Mouse (Mus musculus) hindbrain, embryonic 10.5 days (tissue): Measurements from ENCODE around the gene Adora3. TPM values are rescaled to one million over a fixed set of nuclear protein-coding genes. Genes with fewer than 3 reads are reported as not detected.

Experiments used
- DNase-seq: peaks from one replicate; pipeline ENCODE4 v3.0.0-alpha.2; 2017; ENCODE audit warnings: low spot score
- H3K27ac ChIP-seq: fragments of 300-500 bp; sonication (generic); 2 replicates; pipeline ENCODE4 v1.5.1; 2016; ENCODE audit warnings: mild to moderate bottlenecking, moderate library complexity
- H3K27me3 ChIP-seq: fragments of 300-500 bp; sonication (generic); 2 replicates; pipeline ENCODE4 v1.6.1; 2016; ENCODE audit warnings: mild to moderate bottlenecking; ENCODE audit not compliant: poor library complexity, insufficient read depth, severe bottlenecking
- H3K36me3 ChIP-seq: fragments of 300-500 bp; sonication (generic); 2 replicates; pipeline ENCODE4 v1.6.1; 2016; ENCODE audit warnings: mild to moderate bottlenecking, moderate library complexity
- H3K4me1 ChIP-seq: fragments of 300-500 bp; sonication (generic); replicated peaks from 2 replicates; pipeline ENCODE4 v1.6.1; 2016; ENCODE audit warnings: mild to moderate bottlenecking
- H3K4me3 ChIP-seq: fragments of 300-500 bp; sonication (generic); 2 replicates; pipeline ENCODE4 v1.5.1; 2016; ENCODE audit warnings: mild to moderate bottlenecking, moderate library complexity
- H3K9me3 ChIP-seq: fragments of 300-500 bp; sonication (generic); 2 replicates; pipeline ENCODE4 v1.6.1; 2016; ENCODE audit warnings: mild to moderate bottlenecking, moderate library complexity
- WGBS: fragments of 180-500 bp; shearing (Covaris S2); methylation state at CpG from one replicate; pipeline ENCODE4 v1.1.7; 2016; 5-methylcytosine and 5-hydroxymethylcytosine counted together
- polyA plus RNA-seq: library from polyadenylated mRNA; unstranded; fragments of >200 nt; fragmentation: Nextera tagmentation; extraction: Ambion mirVana; gene quantifications from 2 replicates; pipeline ENCODE4 v1.2.1, GENCODE M21; 2016

Gene Adora3
- polyA plus RNA-seq, 1 experiment from 2014 or later = 0.27 TPM

DNA sequence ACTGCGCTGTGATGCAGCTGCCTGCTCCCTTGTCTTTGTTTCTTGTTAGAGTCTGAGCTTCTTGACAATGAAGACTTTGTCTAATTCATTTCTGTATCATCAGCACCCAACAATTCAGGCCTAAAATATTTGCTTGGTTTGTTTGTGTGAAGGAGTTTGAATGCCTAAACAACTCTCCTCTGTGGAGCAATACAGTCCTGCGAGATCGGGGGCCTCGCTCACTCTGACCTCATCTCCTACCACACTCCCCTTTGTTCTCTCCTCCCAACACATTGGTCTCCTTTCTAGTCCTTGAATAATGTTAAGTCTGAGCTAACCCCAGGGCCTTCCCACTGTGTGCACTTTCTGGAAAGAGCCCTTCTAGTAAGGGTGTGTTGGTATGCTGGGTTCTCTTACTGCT lies 15.9 kb upstream of the Adora3 start:
- H3K9me3 ChIP-seq = no peaks in the 10 kb centered on the region
- H3K27ac ChIP-seq = no peak overlapping the region
- no peak for DNase-seq
- 72% methylated on average over 4 of the region's 4 CpGs for WGBS
- H3K36me3 ChIP-seq = no peaks in the 10 kb centered on the region
- no peaks in the 10 kb centered on the region for H3K4me1 ChIP-seq
- no peak overlapping the region for H3K4me3 ChIP-seq
- no peaks in the 10 kb centered on the region for H3K27me3 ChIP-seq

DNA sequence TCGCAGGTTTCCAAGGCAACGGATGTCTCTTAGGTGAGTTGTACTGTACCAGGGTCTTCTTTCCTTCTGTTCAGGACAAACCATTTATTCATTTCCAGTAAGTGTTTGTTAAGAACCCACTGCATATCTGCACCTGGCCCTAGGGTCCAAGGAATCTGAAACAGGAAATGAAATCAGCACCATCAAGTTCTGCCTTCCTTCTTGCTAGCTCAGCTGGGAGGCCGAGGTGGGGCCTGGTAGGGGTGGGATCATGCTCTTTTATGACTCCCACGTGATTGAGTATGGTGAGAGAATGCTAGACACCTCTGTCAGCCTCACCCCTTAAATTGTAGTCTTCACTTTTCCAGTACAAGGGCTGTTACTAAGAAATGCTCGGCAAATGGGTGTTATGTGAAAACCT lies 13.1 kb upstream of the Adora3 start:
- Histone ChIP-seq H3K27me3 (no peaks in the 10 kb centered on the region), H3K36me3 (no peaks in the 10 kb centered on the region), H3K27ac (no peak overlapping the region), H3K9me3 (no peaks in the 10 kb centered on the region), H3K4me3 (no peak overlapping the region), H3K4me1 (peaks cover 5% of the 10 kb centered on the region; the same call in 1 of the 2 replicates)
- 79% methylated on average over 5 of the region's 5 CpGs for WGBS
- no peak for DNase-seq

GRCm38 (mm10) chr3:105861747-105862366 lies 8.8 kb upstream of the Adora3 start:
- Histone ChIP-seq H3K4me1 (peaks cover 5% of the 10 kb centered on the region; the same call in 1 of the 2 replicates), H3K27ac (no peak overlapping the region), H3K4me3 (no peak overlapping the region), H3K9me3 (no peaks in the 10 kb centered on the region), H3K36me3 (no peaks in the 10 kb centered on the region), H3K27me3 (no peaks in the 10 kb centered on the region)
- WGBS = 47% methylated on average over 7 of the region's 7 CpGs
- DNase-seq = peak; percentile 6

DNA sequence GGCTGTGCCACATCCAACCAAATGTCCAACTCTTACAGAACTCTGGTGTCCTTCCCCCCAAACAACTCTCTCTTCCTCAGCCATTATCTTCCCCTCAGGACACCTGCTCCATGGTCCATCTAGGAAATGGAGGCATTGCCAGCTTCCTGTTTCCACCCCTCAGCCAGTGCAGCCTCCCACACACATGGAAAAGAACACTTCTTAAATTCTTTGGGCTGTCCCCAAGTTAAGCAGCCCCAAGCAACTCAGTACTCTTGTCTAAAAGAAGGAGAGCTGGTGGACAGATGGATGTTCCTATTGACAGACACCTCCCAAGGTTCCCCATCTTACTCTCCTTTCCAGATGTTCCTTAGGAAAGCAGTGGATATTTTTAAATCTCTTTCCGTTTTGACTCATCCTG lies 6.5 kb upstream of the Adora3 start:
- H3K27ac ChIP-seq = no peak overlapping the region
- WGBS = 62% methylated on average over 1 of the region's 1 CpGs
- no peaks in the 10 kb centered on the region for H3K9me3 ChIP-seq
- peaks cover 5% of the 10 kb centered on the region; the same call in 1 of the 2 replicates for H3K4me1 ChIP-seq
- H3K36me3 ChIP-seq = no peaks in the 10 kb centered on the region
- no peaks in the 10 kb centered on the region for H3K27me3 ChIP-seq
- DNase-seq = no peak
- no peak overlapping the region for H3K4me3 ChIP-seq

- 86% methylated on average over 9 of the region's 9 CpGs for WGBS
- H3K4me3 ChIP-seq = no peak overlapping the region
- DNase-seq = no peak
- no peak overlapping the region for H3K27ac ChIP-seq
- peaks cover 5% of the 10 kb centered on the region; the same call in 1 of the 2 replicates for H3K4me1 ChIP-seq
- H3K9me3 ChIP-seq = no peaks in the 10 kb centered on the region
- H3K36me3 ChIP-seq = no peaks in the 10 kb centered on the region
- no peaks in the 10 kb centered on the region for H3K27me3 ChIP-seq
Observed at GRCm38 (mm10) chr3:105865122-105865521, 5.5 kb upstream of the Adora3 start.

DNA sequence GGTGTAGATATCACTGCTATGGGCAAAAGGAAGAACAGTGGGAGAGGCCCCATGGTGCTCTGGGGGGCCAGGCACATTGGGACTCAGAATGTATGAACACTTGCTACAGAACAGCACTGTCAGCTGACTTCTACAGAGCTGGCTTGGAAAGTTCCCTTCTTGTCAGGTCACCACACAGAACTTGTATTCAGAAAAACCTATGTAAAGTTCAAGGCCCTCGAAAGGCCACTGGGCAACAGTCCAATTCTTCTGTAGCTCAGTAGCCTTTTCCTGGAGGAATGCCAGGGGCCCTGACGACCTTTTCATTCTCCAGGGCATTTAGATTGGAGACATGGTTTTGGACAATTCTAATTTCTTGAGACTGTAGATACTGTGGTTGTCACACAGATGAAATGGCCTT lies 2.5 kb upstream of the Adora3 start:
- H3K27ac ChIP-seq = no peak overlapping the region
- H3K4me1 ChIP-seq = peaks cover 10% of the 10 kb centered on the region
- H3K9me3 ChIP-seq = no peaks in the 10 kb centered on the region
- no peak overlapping the region for H3K4me3 ChIP-seq
- H3K27me3 ChIP-seq = no peaks in the 10 kb centered on the region
- no peaks in the 10 kb centered on the region for H3K36me3 ChIP-seq
- no peak for DNase-seq
- 82% methylated on average over 2 of the region's 2 CpGs for WGBS

DNA sequence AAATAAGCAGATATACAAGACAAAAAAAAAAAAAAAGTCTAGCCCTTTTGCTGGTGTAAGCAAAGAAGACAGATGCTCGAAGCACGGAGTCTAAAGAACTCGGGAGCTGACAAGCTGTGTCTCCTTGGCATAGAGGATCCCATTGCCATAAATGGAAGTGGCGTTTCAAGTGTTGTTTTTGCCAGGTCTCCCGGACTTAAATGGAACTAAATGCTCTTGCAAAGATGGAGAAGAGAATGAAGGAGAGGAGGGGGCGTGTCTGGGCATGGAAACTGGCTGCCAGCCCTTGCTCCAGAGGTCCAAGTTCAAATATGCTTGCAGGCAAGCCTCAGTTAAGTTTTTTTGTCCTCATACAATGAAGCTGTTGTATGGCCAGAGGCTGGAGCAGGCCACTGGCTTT lies 1.4 kb downstream of the Adora3 start:
- H3K27ac ChIP-seq = no peak overlapping the region
- no peak for DNase-seq
- H3K4me3 ChIP-seq = no peak overlapping the region
- H3K27me3 ChIP-seq = no peaks in the 10 kb centered on the region
- H3K9me3 ChIP-seq = no peaks in the 10 kb centered on the region
- peaks cover 14% of the 10 kb centered on the region for H3K4me1 ChIP-seq
- H3K36me3 ChIP-seq = no peaks in the 10 kb centered on the region
- 67% methylated on average over 6 of the region's 6 CpGs for WGBS

DNA sequence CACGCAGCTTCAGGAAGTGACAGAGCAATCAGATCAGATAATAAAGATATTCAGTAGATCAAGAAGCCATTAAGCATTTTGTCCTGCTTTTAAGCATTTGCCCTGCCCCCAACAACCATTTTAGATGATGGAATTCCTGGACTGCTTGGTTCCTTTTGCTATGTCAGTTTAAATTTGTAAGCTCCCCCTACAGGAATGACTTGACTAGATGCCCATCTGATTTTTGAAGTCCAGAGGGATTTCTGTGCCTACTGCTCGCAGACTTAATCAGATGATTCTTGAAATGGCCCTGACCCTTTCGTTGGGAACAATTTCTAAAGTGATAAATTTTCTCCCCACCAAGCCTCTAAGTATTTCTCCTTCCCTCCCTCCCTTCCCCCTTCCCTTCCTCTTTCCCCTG lies 1.9 kb downstream of the Adora3 start:
- H3K4me1 ChIP-seq = peaks cover 14% of the 10 kb centered on the region
- no peak overlapping the region for H3K4me3 ChIP-seq
- no peaks in the 10 kb centered on the region for H3K9me3 ChIP-seq
- H3K36me3 ChIP-seq = no peaks in the 10 kb centered on the region
- DNase-seq = no peak
- no peaks in the 10 kb centered on the region for H3K27me3 ChIP-seq
- no peak overlapping the region for H3K27ac ChIP-seq
- 62% methylated on average over 3 of the region's 3 CpGs for WGBS

DNA sequence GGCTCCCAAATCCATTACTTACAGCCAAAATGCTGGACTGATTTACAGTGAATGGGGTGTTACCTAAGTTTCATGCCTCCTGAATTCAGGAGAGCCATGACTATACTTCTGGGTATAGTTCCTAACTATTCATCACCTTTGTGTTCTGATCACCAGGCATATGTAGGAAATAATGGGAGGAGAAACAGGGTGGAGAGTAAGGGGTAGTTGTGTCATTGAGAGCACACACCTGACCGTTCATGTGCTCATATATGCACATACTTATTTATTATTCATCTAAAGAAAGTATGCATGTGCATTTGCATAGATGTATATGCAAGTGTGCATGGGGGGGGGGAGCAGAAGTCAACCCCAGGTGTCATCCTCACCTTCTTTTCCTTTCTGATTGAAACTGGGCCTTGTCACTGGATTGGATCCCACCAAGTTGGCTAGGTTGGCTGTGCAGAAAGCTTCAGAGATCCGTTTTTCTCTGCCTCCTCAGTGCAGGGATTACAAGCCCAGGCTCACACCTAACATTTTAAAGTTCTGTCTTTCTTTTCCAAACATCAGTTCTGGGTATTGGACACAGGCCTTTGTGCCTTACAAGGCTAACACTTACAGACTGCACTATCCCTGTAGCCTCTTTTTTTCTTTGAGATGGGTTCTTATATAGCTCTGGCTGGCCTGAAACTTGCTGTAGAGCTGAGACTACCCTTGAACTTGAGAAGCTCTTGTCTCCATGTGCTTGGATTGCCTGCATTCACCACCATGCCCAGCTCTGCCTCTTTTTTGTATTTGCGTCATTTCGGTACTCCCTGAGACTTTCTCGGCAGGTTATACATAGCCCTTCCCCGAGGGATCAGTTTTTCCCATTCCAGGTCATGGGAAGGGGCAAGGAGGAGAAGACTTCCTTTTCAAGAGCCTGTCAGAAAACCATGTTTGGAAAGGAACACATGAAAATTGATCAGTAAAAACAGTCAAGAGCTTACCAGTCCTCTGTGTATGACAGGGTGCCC lies 3.1 kb downstream of the Adora3 start:
- Histone ChIP-seq H3K27me3 (no peaks in the 10 kb centered on the region), H3K9me3 (no peaks in the 10 kb centered on the region), H3K27ac (no peak overlapping the region), H3K4me1 (peaks cover 14% of the 10 kb centered on the region), H3K36me3 (no peaks in the 10 kb centered on the region), H3K4me3 (no peak overlapping the region)
- WGBS = 82% methylated on average over 6 of the region's 6 CpGs
- DNase-seq = no peak

DNA sequence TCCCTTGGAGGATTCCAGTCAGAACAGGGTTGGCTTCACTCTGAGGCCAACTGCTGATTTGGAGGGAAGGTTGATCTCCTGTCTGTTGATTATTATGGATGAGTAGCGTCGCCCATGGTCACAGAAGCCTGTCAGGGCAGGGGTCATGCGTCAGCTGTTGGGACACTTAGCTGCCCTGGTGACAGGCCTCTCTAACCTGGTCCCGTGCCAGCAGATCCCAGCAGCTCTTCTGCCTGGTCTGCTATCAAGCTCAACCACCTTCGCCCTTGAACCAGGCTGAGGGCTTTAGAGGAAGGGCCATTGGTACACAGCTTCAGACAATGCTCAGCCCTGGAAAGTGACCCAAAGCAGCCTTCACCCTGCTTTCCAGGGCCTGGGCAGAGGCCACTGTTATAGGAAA lies 5.4 kb downstream of the Adora3 start:
- no peaks in the 10 kb centered on the region for H3K27me3 ChIP-seq
- 76% methylated on average over 5 of the region's 5 CpGs for WGBS
- no peak overlapping the region for H3K4me3 ChIP-seq
- no peaks in the 10 kb centered on the region for H3K36me3 ChIP-seq
- peaks cover 14% of the 10 kb centered on the region for H3K4me1 ChIP-seq
- H3K9me3 ChIP-seq = no peaks in the 10 kb centered on the region
- no peak for DNase-seq
- no peak overlapping the region for H3K27ac ChIP-seq

GRCm38 (mm10) chr3:105877252-105877803 lies 6.7 kb downstream of the Adora3 start:
- 91% methylated on average over 6 of the region's 6 CpGs for WGBS
- Histone ChIP-seq H3K4me3 (no peak overlapping the region), H3K27me3 (no peaks in the 10 kb centered on the region), H3K27ac (no peak overlapping the region), H3K36me3 (no peaks in the 10 kb centered on the region), H3K9me3 (no peaks in the 10 kb centered on the region), H3K4me1 (peaks cover 10% of the 10 kb centered on the region)
- no peak for DNase-seq

DNA sequence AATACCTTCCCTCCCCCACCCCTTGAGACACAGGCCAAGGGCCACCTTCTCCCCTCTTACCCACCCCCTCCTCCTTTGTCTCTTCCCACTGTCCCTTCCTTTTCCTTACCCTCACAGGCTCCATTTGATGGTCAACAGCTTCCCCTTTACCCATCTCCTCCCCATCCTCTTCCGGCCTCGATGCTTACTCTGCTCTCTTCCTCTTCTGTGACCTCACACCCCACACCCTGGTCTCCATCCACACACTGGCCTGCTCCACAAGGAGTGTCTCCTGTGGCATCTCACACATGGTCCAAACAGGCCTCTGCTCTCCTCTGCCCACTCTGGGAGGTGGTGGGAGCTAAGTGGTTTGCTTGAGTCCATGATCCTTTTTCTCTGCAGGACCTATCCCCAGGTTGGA lies 7.3 kb downstream of the Adora3 start:
- 86% methylated on average over 2 of the region's 2 CpGs for WGBS
- peak overlapping the region; percentile 6; the same call in 1 of the 2 replicates for H3K27ac ChIP-seq
- H3K4me3 ChIP-seq = no peak overlapping the region
- 0 out of 2 replicates have a peak, but pooled peaks cover 4% of the 10 kb centered on the region for H3K4me1 ChIP-seq
- no peaks in the 10 kb centered on the region for H3K36me3 ChIP-seq
- H3K9me3 ChIP-seq = no peaks in the 10 kb centered on the region
- H3K27me3 ChIP-seq = no peaks in the 10 kb centered on the region
- no peak for DNase-seq

DNA sequence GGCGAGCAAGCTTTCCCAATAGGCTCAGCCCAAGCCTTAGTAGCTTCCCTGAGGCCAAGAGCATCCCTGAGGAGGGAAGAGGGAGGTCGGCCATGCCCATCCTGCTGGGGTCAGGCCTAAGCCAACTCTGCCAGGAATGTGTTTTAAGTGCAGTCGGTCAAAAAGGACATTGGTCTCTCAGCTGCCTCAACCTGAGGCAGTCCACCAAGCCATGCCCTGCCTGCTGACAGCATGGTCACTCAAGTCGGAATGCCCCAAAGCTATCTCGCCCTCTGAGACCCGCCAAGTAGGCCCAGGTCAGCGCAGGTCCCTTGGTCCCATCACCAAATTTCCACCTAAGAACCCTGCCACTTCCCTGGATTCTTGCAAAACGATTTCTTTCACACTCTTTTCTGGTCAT lies 8.1 kb downstream of the Adora3 start:
- no peak overlapping the region for H3K4me3 ChIP-seq
- 85% methylated on average over 8 of the region's 8 CpGs for WGBS
- H3K27me3 ChIP-seq = no peaks in the 10 kb centered on the region
- 0 out of 2 replicates have a peak, but pooled peaks cover 4% of the 10 kb centered on the region for H3K4me1 ChIP-seq
- no peaks in the 10 kb centered on the region for H3K36me3 ChIP-seq
- no peak overlapping the region for H3K27ac ChIP-seq
- H3K9me3 ChIP-seq = no peaks in the 10 kb centered on the region
- DNase-seq = no peak
